Mouse (Mus musculus): ENCODE measurements around the gene Cnn3. TPM values are rescaled to one million over a fixed set of nuclear protein-coding genes. Genes with fewer than 3 reads are reported as not detected.

Cnn3 gene
- total RNA-seq, 2 experiments from 2014 or later, result 65.0 to 67.9 TPM

- DNase-seq (ENCODE audit: low spot score in 2 of 2), result no peak
Measured at GRCm38 (mm10) chr3:121441504-121441903, 15.2 kb downstream of the Cnn3 start.

DNA sequence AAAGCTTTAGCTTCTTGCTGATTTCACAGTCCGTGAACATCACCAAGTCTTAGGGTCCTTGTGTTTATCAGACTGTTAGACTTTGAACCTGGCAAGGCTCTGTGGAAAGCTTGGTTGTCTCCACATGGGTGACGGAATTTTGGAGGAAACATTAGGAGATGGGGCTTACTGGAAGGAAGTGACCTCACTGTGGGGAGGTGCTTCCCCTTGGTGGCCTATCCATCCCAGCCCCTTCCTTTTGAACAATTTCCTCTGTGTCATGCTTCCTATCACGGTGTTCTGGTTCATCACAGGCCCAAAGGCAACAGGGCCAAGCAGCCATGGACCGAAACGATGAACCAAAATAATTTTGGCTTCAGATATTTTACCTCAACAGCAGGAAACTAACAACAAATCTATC, 16.0 kb downstream of the Cnn3 start:
- DNase-seq (ENCODE audit: low spot score in 2 of 2), result no peak
- intact Hi-C loops (cut with DNase I), result no loop called here

More at GRCm38 (mm10) chr3:121441504-121441903, 15.2 kb downstream of the Cnn3 start:
- intact Hi-C loops (cut with DNase I), result no loop called here

- intact Hi-C loops (cut with DNase I), result no loop called here
- DNase-seq (ENCODE audit: low spot score in 2 of 2), result no peak
Measured at GRCm38 (mm10) chr3:121443861-121444271, 17.6 kb downstream of the Cnn3 start.

DNA sequence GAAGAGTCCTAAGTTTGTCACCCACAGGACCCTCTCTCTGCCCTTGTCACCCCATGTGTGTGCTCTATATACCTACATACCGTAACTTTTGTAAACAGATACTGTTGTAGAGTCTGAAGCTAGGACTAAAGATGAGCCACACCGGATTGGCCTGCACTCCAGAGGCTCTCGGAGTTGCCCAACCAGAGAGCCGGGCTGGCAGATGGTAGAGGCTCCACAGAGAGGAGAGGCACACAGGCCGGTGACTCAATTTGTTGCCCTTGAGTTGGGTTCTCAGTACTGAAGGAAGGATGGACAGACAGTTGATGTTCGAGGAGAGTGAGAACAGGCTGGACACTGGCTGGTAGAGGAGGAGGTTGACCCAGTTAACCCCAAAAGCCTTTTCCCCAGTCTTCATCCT, 18.1 kb downstream of the Cnn3 start:
- intact Hi-C loops (cut with DNase I), result no loop called here

GRCm38 (mm10) chr3:121446454-121446853, 20.2 kb downstream of the Cnn3 start:
- intact Hi-C loops (cut with DNase I), result no loop called here
- DNase-seq (ENCODE audit: low spot score in 2 of 2), result no peak

More for the DNA sequence above, 18.1 kb downstream of the Cnn3 start:
- DNase-seq (ENCODE audit: low spot score in 2 of 2), result no peak

- intact Hi-C loops (cut with DNase I), result no loop called here
- no peak for DNase-seq (ENCODE audit: low spot score in 2 of 2)
Measured at GRCm38 (mm10) chr3:121448029-121448468, 21.8 kb downstream of the Cnn3 start.

DNA sequence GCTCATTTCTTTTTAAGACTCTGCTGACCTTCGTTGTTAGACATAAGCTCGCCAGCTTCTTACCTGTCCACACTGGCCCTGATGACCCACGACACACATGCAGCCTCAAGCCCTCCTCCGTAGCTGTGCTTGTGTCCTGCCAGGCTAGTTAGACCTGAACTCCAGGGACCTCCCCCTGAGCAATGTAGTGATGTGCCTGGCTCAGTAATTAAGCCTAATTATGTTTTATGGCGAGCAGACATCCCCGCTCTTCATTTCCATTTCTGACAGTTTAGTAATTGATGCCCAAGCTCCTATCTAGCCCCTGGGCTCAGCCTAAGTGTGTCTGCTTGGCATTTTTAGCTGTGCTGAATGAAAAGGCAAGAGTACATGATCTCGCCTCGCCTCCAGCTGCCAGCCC, 22.3 kb downstream of the Cnn3 start:
- no peak for DNase-seq (ENCODE audit: low spot score in 2 of 2)
- intact Hi-C loops (cut with DNase I), result no loop called here

- intact Hi-C loops (cut with DNase I), result no loop called here
- no peak for DNase-seq (ENCODE audit: low spot score in 2 of 2)
Measured at GRCm38 (mm10) chr3:121449527-121449926, 23.2 kb downstream of the Cnn3 start.

GRCm38 (mm10) chr3:121451404-121451803, 25.1 kb downstream of the Cnn3 start:
- no peak for DNase-seq (ENCODE audit: low spot score in 2 of 2)
- intact Hi-C loops (cut with DNase I), result no loop called here

- no peak for DNase-seq (ENCODE audit: low spot score in 2 of 2)
Measured at GRCm38 (mm10) chr3:121458545-121459492, 32.5 kb downstream of the Cnn3 start.

GRCm38 (mm10) chr3:121460473-121461193, 34.3 kb downstream of the Cnn3 start:
- intact Hi-C loops (cut with DNase I), result no loop called here
- DNase-seq (ENCODE audit: low spot score in 2 of 2), result no peak

More at GRCm38 (mm10) chr3:121458545-121459492, 32.5 kb downstream of the Cnn3 start:
- intact Hi-C loops (cut with DNase I), result no loop called here

DNA sequence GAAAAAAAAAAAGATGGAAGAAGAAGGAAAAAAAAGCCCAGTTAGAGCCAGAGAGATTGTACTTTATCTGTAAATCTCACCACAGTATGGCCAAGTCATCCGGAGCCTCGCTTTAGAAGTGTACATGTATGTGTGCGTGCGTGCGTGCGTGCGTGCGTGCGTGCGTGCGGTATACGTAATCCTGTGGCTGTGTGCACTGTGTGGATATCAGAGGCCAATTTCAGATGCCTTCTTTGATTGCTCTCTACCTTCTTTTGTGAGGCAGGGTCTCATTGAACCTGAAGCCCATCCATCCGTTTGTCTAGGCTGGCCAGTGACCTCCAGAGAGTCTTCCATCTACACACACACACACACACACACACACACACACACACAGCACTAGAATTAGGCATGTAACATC, 35.2 kb downstream of the Cnn3 start:
- intact Hi-C loops (cut with DNase I), result no loop called here
- no peak for DNase-seq (ENCODE audit: low spot score in 2 of 2)

DNA sequence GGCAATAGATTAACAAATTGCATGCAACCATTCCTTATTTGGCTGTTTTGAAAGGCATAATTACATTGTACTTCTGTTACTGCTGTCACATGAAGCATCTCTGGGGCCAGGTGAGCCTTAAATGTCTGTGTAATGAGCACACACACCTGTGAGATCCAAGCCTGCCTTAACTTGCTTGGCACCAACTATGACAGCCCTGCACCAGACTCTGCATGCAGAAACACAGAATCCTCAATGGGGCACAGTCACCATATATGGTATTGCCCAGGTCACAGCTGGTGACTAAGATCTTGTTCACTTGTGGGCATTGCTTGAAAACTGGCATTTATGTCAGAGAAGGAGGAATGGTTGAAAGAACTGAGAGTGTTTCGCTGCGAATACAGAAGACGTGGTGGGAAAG, 36.5 kb downstream of the Cnn3 start:
- intact Hi-C loops (cut with DNase I), result no loop called here
- DNase-seq (ENCODE audit: low spot score in 2 of 2), result no peak

- DNase-seq (ENCODE audit: low spot score in 2 of 2), result no peak
- intact Hi-C loops (cut with DNase I), result no loop called here
Measured at GRCm38 (mm10) chr3:121464733-121465305, 38.5 kb downstream of the Cnn3 start.

DNA sequence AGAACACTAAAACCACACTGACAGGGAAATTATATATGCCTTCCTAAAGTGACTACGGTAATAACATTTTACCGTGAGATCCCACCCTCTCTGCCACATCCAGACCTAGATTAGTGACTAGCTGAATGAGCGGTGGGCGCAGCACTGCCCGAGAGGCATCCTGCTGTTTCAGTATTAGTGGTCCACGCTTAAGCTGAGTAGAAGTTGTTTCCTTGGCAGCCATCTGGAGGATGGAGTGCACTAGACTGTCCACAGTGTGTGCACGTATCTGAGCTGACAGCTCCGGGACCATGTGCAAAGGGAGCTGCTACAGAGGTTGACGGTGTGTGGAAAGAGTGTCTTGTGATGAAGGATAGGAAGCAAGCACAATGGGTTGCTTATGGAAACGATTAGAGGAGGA, 39.5 kb downstream of the Cnn3 start:
- DNase-seq (ENCODE audit: low spot score in 2 of 2), result no peak
- intact Hi-C loops (cut with DNase I), result no loop called here

DNA sequence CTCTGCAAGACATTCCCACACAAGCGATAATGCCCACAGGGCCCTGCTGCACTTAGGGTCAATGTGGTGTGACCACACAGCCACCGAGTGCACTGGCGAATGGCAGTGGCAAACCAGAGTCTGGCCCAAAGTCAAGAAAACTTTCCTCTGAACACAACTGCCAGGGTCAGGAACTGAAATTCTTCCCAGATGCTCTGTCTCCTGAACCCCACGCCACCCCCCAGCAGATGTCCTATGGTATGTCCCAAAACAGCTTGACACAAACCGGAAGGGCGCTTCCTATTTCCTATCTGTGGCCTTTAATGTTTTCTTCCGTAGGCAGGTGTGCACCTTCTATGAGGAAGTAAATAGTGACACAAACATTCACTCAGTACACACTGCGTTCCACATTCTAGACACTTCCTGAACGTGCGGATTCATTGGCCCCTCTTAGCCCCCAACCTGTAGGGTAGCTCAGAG, 40.8 kb downstream of the Cnn3 start:
- intact Hi-C loops (cut with DNase I), result no loop called here
- no peak for DNase-seq (ENCODE audit: low spot score in 2 of 2)

- intact Hi-C loops (cut with DNase I), result no loop called here
Measured at GRCm38 (mm10) chr3:121468136-121468535, 41.8 kb downstream of the Cnn3 start.

DNA sequence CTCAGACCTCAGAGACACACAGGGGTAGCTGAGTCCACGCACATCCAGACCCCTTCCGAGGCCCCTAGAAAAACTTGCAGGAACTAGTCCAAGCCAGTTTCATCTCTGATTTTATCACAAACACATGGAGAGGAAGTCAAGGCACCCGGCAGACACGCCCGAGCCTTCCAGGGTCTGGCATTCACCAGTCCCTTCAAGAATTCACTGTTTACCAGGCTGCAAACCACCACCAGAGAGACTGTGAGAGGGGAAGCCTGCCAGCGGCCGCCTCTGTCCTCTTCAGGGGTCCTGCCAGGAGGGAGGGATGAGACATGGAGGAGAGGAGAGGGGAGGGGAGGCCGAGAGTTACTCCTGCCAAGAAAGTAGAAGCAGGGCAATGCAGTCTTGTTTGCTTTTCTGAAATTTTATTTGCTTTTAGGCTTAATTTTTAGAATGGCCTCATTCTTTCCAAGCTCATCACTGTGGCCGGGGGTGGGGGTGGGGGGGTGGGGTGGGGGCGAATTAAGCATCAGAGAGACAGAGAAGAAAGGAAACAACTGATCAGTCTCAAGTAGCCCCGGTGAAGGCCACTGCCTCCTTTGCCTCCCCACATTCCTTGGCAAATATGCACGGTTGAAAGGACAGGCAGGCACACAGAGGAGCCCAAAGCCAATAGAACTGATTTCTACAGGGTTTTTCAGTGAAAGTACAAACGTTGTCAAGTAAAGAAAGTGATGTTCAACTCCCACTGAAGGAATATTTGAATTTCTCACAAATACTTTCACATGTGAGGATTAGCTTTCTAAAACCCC, 43.1 kb downstream of the Cnn3 start:
- intact Hi-C loops (cut with DNase I), result no loop called here
- DNase-seq (ENCODE audit: low spot score in 2 of 2), result no peak

More at GRCm38 (mm10) chr3:121468136-121468535, 41.8 kb downstream of the Cnn3 start:
- DNase-seq (ENCODE audit: low spot score in 2 of 2), result no peak

DNA sequence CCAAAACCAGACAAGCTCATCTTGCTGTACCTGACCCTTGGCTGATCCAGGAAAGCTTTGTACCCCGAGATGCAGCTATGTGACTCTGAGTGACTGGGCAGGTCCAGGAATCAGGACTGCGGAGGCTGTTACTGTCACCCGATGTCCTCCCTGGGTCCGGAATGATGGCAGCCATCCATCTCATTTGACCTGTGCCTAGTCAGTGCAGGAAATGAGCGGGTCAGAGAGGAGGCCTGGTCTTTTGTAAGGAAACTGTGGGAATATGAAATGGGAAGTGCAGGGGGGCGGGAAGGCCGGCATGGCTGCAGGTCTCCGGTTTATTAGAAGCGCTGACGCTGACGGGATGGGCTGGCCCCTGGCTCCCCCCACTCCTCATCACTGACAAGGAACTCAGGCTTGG, 45.4 kb downstream of the Cnn3 start:
- DNase-seq (ENCODE audit: low spot score in 2 of 2), result no peak
- intact Hi-C loops (cut with DNase I), result no loop called here

Data from left cerebral cortex, postnatal 14 days (tissue).